Mouse (Mus musculus): ENCODE data around the gene Tsga10ip. TPM values are rescaled to one million over a fixed set of nuclear protein-coding genes. Genes with fewer than 3 reads are reported as not detected.
"Not testable (repeated sequence)": the region's sequence is repeated elsewhere in the genome, so short reads cannot be mapped to it uniquely, and the experiment has no call there.

The Tsga10ip gene
- total RNA-seq, 2 experiments from 2014 or later: not detected

DNA sequence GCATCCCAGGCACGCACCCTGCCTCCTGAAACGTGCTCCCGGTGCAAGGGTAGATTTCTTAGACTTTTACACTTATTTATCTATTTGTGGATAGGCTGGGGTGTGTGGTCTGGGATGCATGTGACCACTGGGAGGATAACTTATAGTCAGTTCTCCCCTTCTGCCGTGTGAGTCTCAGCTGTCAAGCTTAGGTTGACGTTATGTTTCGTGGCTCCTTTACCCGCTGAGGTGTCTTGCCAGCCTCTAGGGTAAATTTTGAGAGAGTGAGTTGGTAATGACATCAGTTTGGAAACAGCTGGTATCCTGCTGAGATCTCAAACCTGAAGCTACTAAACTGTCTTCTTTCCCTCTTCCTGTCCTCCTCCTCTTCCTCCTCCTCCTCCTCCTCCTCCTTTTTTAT lies 3.6 kb upstream of the Tsga10ip start:
- intact Hi-C loops (cut with DNase I): no loop called here
- peak overlapping the region; percentile 23; the same call in 1 of the 2 replicates for H3K4me3 ChIP-seq
- peak overlapping the region; percentile 24; the same call in 1 of the 2 replicates for H3K27ac ChIP-seq
- TF ChIP-seq CTCF (IDR thresholded peaks at IDR 0.05): no peak
- no peak for DNase-seq (ENCODE audit: extremely low spot score in 1 of 2, low spot score in 2 of 2)

DNA sequence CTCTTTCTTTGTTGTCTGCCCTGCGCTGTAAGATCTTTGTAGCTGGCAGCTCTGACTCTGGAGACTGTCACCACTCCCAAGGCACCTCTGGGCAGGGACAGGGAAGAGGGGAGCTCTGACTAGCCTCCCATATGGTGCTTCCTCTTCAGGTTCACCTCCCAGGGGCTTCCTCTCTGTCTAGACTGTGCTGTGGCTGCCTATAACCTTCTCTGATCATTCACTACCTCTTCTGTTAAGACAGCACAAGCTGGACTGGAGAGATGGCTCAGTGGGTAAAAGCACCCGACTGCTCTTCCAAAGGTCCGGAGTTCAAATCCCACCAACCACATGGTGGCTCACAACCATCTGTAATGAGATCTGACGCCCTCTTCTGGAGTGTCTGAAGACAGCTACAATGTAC lies 1.3 kb downstream of the Tsga10ip start:
- intact Hi-C loops (cut with DNase I); H3K27ac ChIP-seq; DNase-seq (ENCODE audit: extremely low spot score in 1 of 2, low spot score in 2 of 2); H3K4me3 ChIP-seq: not testable (repeated sequence)

DNA sequence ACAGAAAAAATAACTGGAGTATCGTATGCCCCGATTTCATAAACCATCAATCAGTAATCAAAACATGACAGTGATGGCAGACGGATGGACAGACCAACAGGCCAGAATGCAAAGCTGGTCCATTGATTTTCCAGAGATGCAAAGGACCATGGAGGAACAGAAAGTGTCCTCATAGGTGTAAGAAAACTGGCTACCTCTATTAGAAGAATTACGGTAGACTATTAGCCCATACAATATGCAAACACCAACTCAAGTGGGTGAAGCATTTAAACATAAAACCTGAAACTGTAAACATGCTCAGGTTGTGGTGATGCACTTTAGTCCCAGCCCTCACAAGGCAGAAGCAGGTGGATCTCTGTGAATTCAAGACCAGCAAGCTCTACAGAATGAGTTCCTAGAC lies 7.0 kb downstream of the Tsga10ip start:
- TF ChIP-seq CTCF (IDR thresholded peaks at IDR 0.05): no peak
- no peak overlapping the region for H3K27ac ChIP-seq
- intact Hi-C loops (cut with DNase I): no loop called here
- no peak overlapping the region for H3K4me3 ChIP-seq
- DNase-seq (ENCODE audit: extremely low spot score in 1 of 2, low spot score in 2 of 2): no peak

DNA sequence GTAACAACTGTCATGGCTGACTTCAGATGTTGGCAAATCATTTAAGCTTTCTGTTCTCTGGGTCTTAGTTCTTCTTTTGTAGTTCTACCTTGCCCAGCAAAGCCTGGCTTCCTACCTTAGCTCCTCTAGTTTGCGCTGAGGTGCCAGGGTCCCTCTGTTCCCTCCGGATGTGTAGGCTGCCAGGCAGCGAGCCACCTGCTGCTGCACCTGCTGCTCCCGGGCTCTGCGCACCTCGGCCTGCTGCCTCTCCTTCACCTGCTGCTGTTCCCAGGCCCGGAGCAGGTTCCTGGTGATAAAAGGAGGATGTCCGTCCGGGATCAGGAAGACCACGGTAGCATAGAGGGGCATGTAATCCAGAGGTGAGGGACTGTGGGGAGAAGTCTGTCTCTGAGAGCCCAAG lies 8.2 kb downstream of the Tsga10ip start:
- intact Hi-C loops (cut with DNase I): no loop called here
- no peak for TF ChIP-seq CTCF (IDR thresholded peaks at IDR 0.05)
- DNase-seq (ENCODE audit: extremely low spot score in 1 of 2, low spot score in 2 of 2): no peak
- no peak overlapping the region for H3K4me3 ChIP-seq
- no peak overlapping the region for H3K27ac ChIP-seq

DNA sequence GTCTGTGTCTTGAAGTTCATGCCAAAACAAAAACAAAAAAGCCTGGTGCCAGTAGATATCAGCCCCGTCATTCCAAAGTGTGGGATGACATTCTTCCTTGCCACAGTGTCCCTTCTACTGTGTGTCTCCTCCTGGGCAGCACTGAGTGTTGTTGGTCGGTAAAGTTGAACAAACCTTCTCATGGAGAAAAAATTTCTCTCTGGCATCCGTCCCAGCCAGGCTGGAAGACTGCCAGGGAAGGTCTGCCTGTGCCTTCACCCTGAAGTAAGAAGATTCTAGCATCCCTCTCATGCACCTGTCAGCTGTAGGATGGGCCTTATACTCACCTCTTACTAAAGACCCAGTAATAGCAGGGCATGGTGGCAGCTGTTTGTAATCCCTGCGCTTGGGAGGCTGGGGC lies 9.4 kb downstream of the Tsga10ip start:
- H3K27ac ChIP-seq: no peak overlapping the region
- no peak overlapping the region for H3K4me3 ChIP-seq
- intact Hi-C loops (cut with DNase I): no loop called here
- TF ChIP-seq CTCF (IDR thresholded peaks at IDR 0.05): no peak
- DNase-seq (ENCODE audit: extremely low spot score in 1 of 2, low spot score in 2 of 2): no peak

DNA sequence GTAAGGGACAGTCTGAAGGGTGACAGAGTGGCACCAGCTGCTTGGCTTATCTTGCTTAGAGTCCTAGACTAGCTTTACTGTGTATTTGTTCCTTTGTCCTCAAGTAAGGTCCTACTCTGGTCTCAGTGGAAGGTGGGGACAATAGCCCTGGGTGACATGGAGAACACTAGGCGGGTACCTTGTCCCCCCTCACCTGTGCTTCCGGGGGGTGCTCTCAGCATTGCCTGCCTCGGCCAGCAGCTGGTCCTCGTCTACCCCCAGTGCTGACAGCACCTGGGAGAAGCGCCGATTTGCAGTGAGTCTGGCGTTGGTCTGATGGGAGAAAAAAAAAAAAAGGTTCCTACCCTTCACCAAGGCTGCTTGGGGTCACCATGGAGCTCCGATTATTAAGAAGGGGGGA lies 11.9 kb downstream of the Tsga10ip start:
- intact Hi-C loops (cut with DNase I): no loop called here
- Histone ChIP-seq H3K27ac (no peak overlapping the region), H3K4me3 (no peak overlapping the region)
- DNase-seq (ENCODE audit: extremely low spot score in 1 of 2, low spot score in 2 of 2): no peak
- no peak for TF ChIP-seq CTCF (IDR thresholded peaks at IDR 0.05)

DNA sequence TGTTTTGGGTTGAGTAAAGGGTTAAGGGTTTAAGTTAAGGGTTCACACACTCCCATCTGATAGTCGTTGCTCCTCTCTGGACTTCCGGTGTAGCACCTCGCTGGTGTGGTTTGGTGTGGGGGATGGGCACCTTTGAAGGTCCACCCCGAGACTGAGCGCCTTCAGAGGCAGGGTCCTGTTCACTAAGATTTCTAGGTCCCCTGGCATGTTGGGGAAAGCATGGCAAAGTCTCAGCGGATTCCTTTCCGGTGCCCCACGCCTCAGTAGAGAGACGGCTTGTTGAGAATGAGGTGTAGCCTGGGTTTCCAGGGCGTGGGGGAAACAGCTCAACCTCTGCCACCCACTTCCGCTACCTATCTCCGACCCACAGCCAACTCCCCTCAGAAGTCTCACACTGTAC lies 12.7 kb downstream of the Tsga10ip start:
- DNase-seq (ENCODE audit: extremely low spot score in 1 of 2, low spot score in 2 of 2): no peak
- no peak for TF ChIP-seq CTCF (IDR thresholded peaks at IDR 0.05)
- Histone ChIP-seq H3K4me3 (peak overlapping the region; percentile 98), H3K27ac (no peak overlapping the region)
- intact Hi-C loops (cut with DNase I): no loop called here

DNA sequence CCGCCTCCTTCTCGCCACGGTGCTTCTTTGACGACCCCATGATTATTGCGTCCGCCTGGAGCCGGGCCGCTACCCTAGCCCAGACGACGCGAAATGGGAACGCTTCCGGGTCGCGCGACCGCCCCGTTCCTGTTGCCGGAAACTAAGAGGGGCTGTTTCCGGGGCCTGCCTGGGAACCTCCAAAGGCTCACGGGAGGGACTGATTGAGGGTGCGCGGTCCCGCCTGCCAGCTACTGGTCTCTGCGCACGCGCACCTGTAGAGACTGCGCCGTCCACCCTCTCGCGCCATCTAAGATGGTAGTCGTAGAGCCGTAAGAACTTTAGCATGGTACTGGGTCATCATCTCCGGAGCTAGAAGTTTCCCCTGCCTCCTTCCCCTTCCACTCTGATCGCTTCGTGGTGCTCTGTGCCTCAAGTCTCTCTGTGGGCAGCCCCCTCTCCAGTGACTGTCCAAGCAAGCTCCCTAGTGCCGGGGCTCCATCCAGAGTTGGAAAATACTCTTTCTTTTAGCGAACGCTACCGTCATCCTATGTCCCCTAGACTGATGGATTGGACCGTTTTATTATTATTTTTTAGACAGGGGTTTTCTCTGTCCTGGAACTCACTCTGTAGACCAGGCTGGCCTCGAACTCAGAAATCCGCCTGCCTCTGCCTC lies 13.6 kb downstream of the Tsga10ip start, which contains the start of gene Sart1:
Gene Sart1, minus strand, starts transcription at position 116 of the 655 bp plus-strand sequence.
- peak; percentile 94 to 96 for DNase-seq (ENCODE audit: extremely low spot score in 1 of 2, low spot score in 2 of 2)
- Histone ChIP-seq H3K4me3 (peak within 1 kb of the TSS; percentile 98), H3K27ac (peak within 1 kb of the TSS; percentile 94)
- intact Hi-C loops (cut with DNase I): loop anchor here (1.0 kb wide), 3 partner anchors 22 to 93 kb away; partner anchors contain the start of genes AI837181, Eif1ad and Sf3b2
- no peak for TF ChIP-seq CTCF (IDR thresholded peaks at IDR 0.05)

DNA sequence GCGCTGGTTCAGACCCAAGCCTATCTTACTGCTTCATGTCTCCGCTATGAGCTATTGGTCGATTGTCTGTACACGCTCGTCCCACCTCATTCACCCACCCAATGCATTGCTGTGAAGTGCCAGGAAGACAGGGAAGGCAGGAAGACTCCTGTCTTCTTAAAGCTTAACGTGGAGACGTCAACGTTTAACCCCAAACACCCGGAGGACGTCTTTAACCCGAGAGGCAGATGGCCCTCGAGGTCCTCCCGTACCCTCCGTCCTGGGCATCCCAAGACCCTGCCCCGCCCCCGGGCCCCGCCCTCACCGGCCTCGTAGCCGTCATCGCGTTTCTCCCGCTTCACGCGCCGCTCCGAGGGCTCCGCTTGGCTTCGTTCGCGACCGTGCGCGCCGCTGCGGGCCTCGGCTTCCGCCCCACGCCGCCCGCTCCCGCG lies 14.3 kb downstream of the Tsga10ip start:
- no peak for DNase-seq (ENCODE audit: extremely low spot score in 1 of 2, low spot score in 2 of 2)
- Histone ChIP-seq H3K27ac (peak overlapping the region; percentile 94), H3K4me3 (peak overlapping the region; percentile 98)
- intact Hi-C loops (cut with DNase I): loop anchor here (1.0 kb wide), 3 partner anchors 22 to 93 kb away; partner anchors contain the start of genes AI837181, Eif1ad and Sf3b2
- no peak for TF ChIP-seq CTCF (IDR thresholded peaks at IDR 0.05)

DNA sequence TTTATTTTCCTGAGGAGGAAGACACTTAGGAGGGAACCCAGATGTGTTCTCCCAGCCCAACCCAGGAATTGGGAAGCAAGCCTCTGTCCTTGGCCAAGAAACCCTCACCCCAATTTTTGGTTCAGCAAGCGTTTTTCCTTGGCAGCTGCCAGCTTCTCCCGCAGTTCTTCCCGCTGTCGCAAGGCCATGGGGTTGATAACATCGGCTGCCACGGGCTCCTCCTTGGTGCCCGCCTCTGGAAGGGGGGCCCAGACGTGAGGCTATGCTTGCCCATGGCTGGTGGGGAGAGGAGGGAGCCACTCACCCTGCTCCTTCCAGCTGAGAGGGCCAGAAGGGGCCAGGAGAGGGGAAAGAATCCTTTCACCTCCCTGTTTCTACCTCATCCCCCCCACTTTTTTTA lies 17.6 kb downstream of the Tsga10ip start:
- TF ChIP-seq CTCF (IDR thresholded peaks at IDR 0.05): no peak
- intact Hi-C loops (cut with DNase I): no loop called here

DNA sequence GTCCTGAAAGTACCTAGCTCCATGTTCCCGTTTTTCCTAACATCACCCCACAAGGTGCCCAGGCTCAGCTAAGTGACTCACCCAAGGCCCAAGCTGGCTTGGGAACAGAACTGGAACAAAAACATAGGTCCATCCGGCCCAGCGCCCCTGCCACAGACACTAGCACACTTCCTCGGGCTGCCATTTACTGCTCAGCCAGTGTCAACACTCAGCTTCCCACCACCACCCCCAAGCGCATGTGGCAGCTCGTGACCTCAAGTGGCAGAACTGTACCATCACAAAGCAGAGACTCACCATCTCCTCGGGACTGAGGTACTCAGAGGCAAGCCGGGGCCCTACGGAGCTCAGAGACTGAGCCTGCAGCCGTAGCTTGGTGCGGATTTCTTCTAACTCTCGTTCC lies 19.0 kb downstream of the Tsga10ip start:
- DNase-seq (ENCODE audit: extremely low spot score in 1 of 2, low spot score in 2 of 2): no peak
- TF ChIP-seq CTCF (IDR thresholded peaks at IDR 0.05): no peak
- intact Hi-C loops (cut with DNase I): no loop called here
- no peak overlapping the region for H3K4me3 ChIP-seq
- no peak overlapping the region for H3K27ac ChIP-seq

More for the DNA sequence above, 17.6 kb downstream of the Tsga10ip start:
- Histone ChIP-seq H3K4me3 (no peak overlapping the region), H3K27ac (no peak overlapping the region)
- DNase-seq (ENCODE audit: extremely low spot score in 1 of 2, low spot score in 2 of 2): no peak

DNA sequence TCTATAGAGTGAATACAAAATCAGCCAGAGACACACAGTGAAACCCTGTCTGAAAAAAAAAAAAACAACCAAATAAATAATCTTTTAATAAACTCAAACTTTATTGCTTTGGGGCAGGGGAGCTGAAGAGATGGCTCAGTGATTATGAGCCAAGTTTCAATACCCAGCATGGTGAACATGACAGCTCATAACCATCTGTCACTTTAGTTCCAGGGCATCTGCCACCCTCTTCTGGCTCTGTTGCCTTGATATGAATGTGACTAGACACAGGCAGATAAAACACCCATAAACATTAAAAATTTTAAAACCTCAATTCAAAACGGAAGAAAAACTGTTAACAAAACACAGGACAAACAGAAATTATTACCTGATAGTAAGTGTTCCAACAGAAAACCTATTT lies 24.9 kb downstream of the Tsga10ip start:
- no peak for TF ChIP-seq CTCF (IDR thresholded peaks at IDR 0.05)
- DNase-seq (ENCODE audit: extremely low spot score in 1 of 2, low spot score in 2 of 2): no peak
- Histone ChIP-seq H3K4me3 (no peak overlapping the region), H3K27ac (no peak overlapping the region)
- intact Hi-C loops (cut with DNase I): no loop called here

DNA sequence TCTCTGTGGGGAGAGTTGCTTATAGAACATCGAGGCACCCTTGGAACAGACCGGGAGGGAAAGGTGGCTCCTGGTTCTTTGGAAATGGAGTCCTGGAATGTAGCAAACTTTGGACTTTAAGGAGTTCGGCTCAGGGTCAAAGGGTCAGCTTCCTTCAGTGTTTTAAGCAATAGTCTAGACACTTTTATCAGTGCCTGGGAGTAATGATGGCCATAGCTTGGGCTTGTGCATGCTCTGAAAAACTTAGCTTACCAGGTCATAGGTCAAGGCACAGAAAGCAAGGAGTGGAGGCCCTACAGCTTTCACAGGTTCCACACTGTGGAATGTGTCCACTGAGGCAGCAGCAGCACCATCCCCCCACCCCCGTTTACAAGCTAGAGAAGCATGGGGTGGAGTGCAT lies 27.6 kb downstream of the Tsga10ip start:
- TF ChIP-seq CTCF (IDR thresholded peaks at IDR 0.05): no peak
- intact Hi-C loops (cut with DNase I): no loop called here
- no peak overlapping the region for H3K4me3 ChIP-seq
- no peak overlapping the region for H3K27ac ChIP-seq
- no peak for DNase-seq (ENCODE audit: extremely low spot score in 1 of 2, low spot score in 2 of 2)
